Mouse (Mus musculus) liver, embryonic 14.5 days (tissue): ENCODE data around the gene Tas1r1. TPM values are rescaled to one million over a fixed set of nuclear protein-coding genes. Genes with fewer than 3 reads are reported as not detected.

ENCODE experiments used
- ATAC-seq: fragments of 200-750 bp; cut with Nextera tagmentation; 2 replicates; pipeline ENCODE4 v1.8.0; 2017; ENCODE audit warnings: moderate number of reproducible peaks, mild to moderate bottlenecking, moderate library complexity; ENCODE audit not compliant: insufficient read depth
- DNase-seq, 3 experiments: peaks; one replicate each; pipeline ENCODE4 v3.0.0-alpha.2; 2012 to 2013; ENCODE audit warnings: low read depth in 3 of 3, low spot score in 3 of 3
- H3K27ac ChIP-seq: fragments of 300-500 bp; sonication (generic); 2 replicates; pipeline ENCODE4 v1.5.1; 2014; ENCODE audit warnings: moderate library complexity, mild to moderate bottlenecking, control low read depth, inconsistent platforms
- H3K27me3 ChIP-seq: fragments of 300-500 bp; sonication (generic); 2 replicates; pipeline ENCODE4 v1.6.1; 2014; ENCODE audit warnings: mild to moderate bottlenecking, low read length, moderate library complexity; ENCODE audit not compliant: control insufficient read depth, insufficient read depth
- H3K36me3 ChIP-seq: fragments of 300-500 bp; sonication (generic); replicated peaks from 2 replicates; pipeline ENCODE4 v1.6.1; 2014; ENCODE audit warnings: low read depth; ENCODE audit not compliant: control insufficient read depth, insufficient read depth
- H3K4me1 ChIP-seq, 2 experiments: fragments of 200-500 bp in 1 of 2; fragments of 300-500 bp in 1 of 2; sonication (generic) in 1 of 2; replicated peaks; 2 replicates each; pipeline ENCODE4 v1.6.1; 2012 to 2014; ENCODE audit warnings: antibody characterized with exemption in 1 of 2, inconsistent platforms in 1 of 2, low read length in 1 of 2; ENCODE audit not compliant: control insufficient read depth in 2 of 2, insufficient read depth in 2 of 2
- H3K4me2 ChIP-seq: fragments of 300-500 bp; sonication (generic); 2 replicates; pipeline ENCODE4 v1.6.1; 2014; ENCODE audit warnings: low read depth, mild to moderate bottlenecking, control low read depth, moderate library complexity
- H3K4me3 ChIP-seq, 2 experiments: fragments of 200-500 bp in 1 of 2; fragments of 300-500 bp in 1 of 2; sonication (generic) in 1 of 2; 2 replicates each; pipeline ENCODE4 v1.5.1; 2012 to 2014; ENCODE audit warnings: low read depth in 2 of 2, low read length in 2 of 2, mild to moderate bottlenecking in 2 of 2, control low read depth in 1 of 2, inconsistent platforms in 1 of 2, moderate library complexity in 1 of 2; ENCODE audit not compliant: insufficient read depth in 1 of 2
- H3K9ac ChIP-seq: fragments of 300-500 bp; sonication (generic); replicated peaks from 2 replicates; pipeline ENCODE4 v1.6.1; 2014; ENCODE audit warnings: mild to moderate bottlenecking, control low read depth, moderate library complexity
- H3K9me3 ChIP-seq: fragments of 300-500 bp; sonication (generic); 2 replicates; pipeline ENCODE4 v1.6.1; 2016; ENCODE audit warnings: low read length, mixed read lengths; ENCODE audit not compliant: control insufficient read depth
- CTCF ChIP-seq: IDR thresholded peaks from 2 replicates; pipeline ENCODE4 v1.5.1; 2016; ENCODE audit warnings: antibody characterized with exemption, low read depth, control low read depth
- EP300 ChIP-seq: IDR thresholded peaks from 2 replicates; pipeline ENCODE4 v1.6.1; 2016; ENCODE audit warnings: antibody characterized with exemption, low read depth
- WGBS: fragments of 180-500 bp; shearing (Covaris S2); extraction: QIAGEN DNeasy Blood & Tissue Kit; methylation state at CpG from one replicate; pipeline ENCODE4 v1.1.7; 2014; ENCODE audit not compliant: insufficient replicate concordance; 5-methylcytosine and 5-hydroxymethylcytosine counted together
- polyA plus RNA-seq, 2 experiments: library from polyadenylated mRNA; depleted of rRNA in 1 of 2; stranded (reverse) in 1 of 2; unstranded in 1 of 2; fragments of >200 nt; fragmentation: Nextera tagmentation in 1 of 2; extraction: Ambion mirVana in 1 of 2; gene quantifications; 2 replicates each; pipeline versions ENCODE4 v1.2.1 to v1.2.3; 2012 to 2014

Tas1r1 gene
- polyA plus RNA-seq, 2 experiments = 0.03 TPM; not detected in 1

DNA sequence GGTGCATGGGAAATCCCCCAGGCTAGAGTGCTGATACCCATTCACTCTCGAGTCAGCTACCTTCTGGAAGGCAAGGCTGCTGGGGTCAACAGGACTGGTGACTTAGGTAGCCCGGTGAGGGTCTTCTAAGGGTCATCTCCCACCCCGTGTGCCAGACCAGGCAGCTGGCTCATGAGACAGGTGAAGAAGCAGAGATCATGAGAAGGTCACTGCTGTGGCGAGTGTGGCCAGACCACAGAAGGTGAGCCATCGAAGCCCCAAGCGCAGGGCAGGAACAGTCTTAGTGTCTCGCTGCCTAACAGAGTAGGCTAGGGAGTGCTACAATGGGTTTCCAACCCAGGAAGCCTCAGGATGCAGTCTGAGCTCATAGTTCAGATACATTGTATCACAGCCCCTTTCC is 46.2 kb upstream of the Tas1r1 start:
- Histone ChIP-seq H3K4me1 (peaks cover 12 to 16% of the 10 kb centered on the region in 2 experiments), H3K4me2 (no peak overlapping the region), H3K36me3 (no peaks in the 10 kb centered on the region), H3K4me3 (no peak overlapping the region), H3K9me3 (no peaks in the 10 kb centered on the region), H3K9ac (no peak overlapping the region), H3K27ac (no peak overlapping the region), H3K27me3 (no peaks in the 10 kb centered on the region)
- 72% methylated on average over 7 of the region's 7 CpGs for WGBS
- ATAC-seq (no peak), DNase-seq (no peak)
- TF ChIP-seq EP300 = no peak
- TF ChIP-seq CTCF = no peak

DNA sequence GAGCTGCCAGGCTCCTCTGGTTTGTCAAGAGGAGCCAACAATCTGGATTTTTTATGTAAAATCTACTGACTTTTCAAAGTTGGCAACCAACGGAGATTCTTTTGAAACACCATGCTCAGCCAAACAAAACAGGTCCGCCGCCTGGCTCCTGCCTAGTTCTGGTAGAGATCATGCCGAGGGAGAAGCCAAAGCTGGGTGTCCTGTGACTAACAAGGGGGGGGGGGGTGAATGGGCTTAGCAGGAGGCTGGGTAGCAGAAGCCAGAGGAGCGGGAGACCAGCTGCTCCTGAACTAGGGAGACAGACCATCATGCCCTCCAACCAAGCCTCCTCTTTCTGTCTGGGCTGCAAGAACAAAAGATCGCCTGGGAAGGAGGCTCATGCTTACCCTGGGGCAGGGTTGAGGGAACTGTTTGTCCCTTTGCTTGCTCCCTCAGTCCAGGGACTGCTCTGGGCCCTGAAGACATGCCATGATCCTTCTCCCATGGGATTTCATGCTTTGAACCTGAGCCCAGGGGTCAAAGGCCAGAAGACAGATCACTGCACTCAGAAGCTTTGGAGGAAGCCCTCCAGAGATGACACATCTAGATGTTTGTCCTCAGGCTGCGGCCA is 45.3 kb upstream of the Tas1r1 start:
- TF ChIP-seq EP300 (no peak), CTCF (no peak)
- Histone ChIP-seq H3K4me1 (peaks cover 12 to 16% of the 10 kb centered on the region in 2 experiments), H3K4me2 (no peak overlapping the region), H3K4me3 (no peak overlapping the region), H3K9me3 (no peaks in the 10 kb centered on the region), H3K27ac (no peak overlapping the region), H3K9ac (no peak overlapping the region), H3K36me3 (no peaks in the 10 kb centered on the region), H3K27me3 (no peaks in the 10 kb centered on the region)
- DNase-seq = no peak
- ATAC-seq = no peak
- 66% methylated on average over 7 of the region's 7 CpGs for WGBS

DNA sequence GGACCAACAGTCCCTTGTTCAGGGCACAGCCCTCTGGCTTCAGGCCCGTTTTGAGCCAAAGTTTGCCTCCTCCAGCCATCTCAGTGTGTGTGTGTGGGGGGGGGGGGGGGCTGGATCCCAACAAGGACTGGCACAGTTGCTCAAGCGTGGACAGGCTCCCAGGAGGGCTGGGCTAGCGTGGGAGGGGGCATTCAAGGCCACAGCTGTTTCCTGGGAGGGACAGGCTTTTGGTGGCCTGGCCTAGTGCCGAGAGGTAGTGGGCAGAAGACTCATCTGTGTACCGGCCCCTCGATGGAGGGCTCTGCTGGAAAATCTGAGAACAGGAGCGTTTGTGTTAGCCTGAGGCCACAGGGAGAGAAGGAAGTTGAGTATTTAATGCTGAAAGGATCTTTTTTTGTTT is 41.6 kb upstream of the Tas1r1 start:
- ATAC-seq = no peak

DNA sequence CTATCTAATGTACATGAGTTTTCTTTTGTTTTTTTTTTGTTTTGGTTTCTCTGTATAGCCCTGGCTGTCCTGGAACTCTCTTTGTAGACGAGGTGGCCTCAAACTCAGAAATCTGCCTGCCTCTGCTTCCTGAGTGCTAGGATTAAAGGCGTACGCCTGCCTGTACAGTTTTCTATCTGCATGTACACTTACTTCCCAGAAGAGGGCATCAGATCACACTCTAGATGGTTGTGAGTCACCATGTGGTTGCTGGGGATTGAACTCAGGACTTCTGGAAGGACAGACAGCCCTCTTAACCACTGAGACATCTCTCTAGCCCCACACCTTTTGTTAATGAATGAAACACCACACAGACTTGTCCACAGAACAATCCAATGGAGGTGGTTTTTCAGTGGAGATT is 40.9 kb upstream of the Tas1r1 start:
- 74% methylated on average over 3 of the region's 3 CpGs for WGBS
- H3K4me1 ChIP-seq = no peaks in the 10 kb centered on the region
- no peaks in the 10 kb centered on the region for H3K36me3 ChIP-seq
- TF ChIP-seq EP300 = no peak
- TF ChIP-seq CTCF = peak; percentile 36; the same call in 1 of the 2 replicates
- H3K4me2 ChIP-seq = no peak overlapping the region
- no peak for ATAC-seq
- no peak overlapping the region for H3K9ac ChIP-seq
- DNase-seq = no peak
- no peak overlapping the region for H3K4me3 ChIP-seq
- no peaks in the 10 kb centered on the region for H3K9me3 ChIP-seq
- H3K27ac ChIP-seq = no peak overlapping the region
- H3K27me3 ChIP-seq = no peaks in the 10 kb centered on the region

More for the DNA sequence above, 41.6 kb upstream of the Tas1r1 start:
- Histone ChIP-seq H3K9me3 (no peaks in the 10 kb centered on the region), H3K4me3 (no peak overlapping the region), H3K27me3 (no peaks in the 10 kb centered on the region), H3K4me1 (no peaks in the 10 kb centered on the region), H3K4me2 (no peak overlapping the region), H3K27ac (no peak overlapping the region), H3K9ac (no peak overlapping the region), H3K36me3 (no peaks in the 10 kb centered on the region)
- no peak for DNase-seq
- TF ChIP-seq EP300 (no peak), CTCF (no peak)
- WGBS = 52% methylated on average over 7 of the region's 7 CpGs

DNA sequence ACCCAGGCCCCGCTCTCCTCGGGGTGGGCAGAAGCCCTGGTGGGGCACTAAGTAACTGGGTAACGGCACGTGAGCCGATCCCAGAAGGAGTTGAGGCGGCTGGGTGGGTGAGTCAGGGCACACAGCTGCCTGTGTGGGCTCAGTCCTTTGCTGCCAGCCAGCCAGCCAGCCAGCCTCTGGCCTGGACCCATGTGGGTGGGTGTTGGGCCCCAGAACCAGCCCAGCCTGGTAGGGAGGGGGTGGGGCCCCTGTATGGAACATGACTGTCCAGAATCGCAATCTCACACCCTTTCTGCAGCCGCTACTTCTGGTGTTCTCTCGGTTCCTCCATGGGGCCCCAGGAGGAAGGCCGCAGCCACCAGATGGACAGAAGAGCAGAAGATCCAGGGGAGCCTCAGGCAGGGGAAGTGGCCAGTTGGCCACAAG is 39.8 kb upstream of the Tas1r1 start:
- no peak for DNase-seq
- ATAC-seq = no peak
- no peak overlapping the region for H3K9ac ChIP-seq
- H3K9me3 ChIP-seq = no peaks in the 10 kb centered on the region
- TF ChIP-seq CTCF = no peak
- TF ChIP-seq EP300 = no peak
- no peak overlapping the region for H3K27ac ChIP-seq
- H3K4me1 ChIP-seq = no peaks in the 10 kb centered on the region
- H3K36me3 ChIP-seq = no peaks in the 10 kb centered on the region
- WGBS = 56% methylated on average over 10 of the region's 10 CpGs
- H3K27me3 ChIP-seq = no peaks in the 10 kb centered on the region
- H3K4me2 ChIP-seq = no peak overlapping the region
- no peak overlapping the region for H3K4me3 ChIP-seq
